Mouse (Mus musculus) olfactory bulb, adult 2 months (tissue): ENCODE results near the gene Plekha3.

Experiments used
- CTCF ChIP-seq: fragments of 200-500 bp; IDR thresholded peaks from 2 replicates; pipeline ENCODE4 v1.5.1; 2012; ENCODE audit warnings: low read depth, mild to moderate bottlenecking, low read length, moderate library complexity; ENCODE audit not compliant: insufficient read depth
- POLR2A ChIP-seq: fragments of 200-500 bp; IDR thresholded peaks from 2 replicates; pipeline ENCODE4 v1.6.1; 2012; ENCODE audit warnings: mild to moderate bottlenecking, low read depth, low read length, moderate library complexity; ENCODE audit not compliant: insufficient read depth

GRCm38 (mm10) chr2:76672966-76673392, 2.1 kb upstream of the Plekha3 start, which contains the start of gene Fkbp7:
- TF ChIP-seq CTCF = no peak
- no peak for TF ChIP-seq POLR2A
